Mouse (Mus musculus): ENCODE results near the gene Bud31.

The Bud31 gene

GRCm38 (mm10) chr5:145166536-145167305, 26.6 kb downstream of the Bud31 start, which contains the start of the genes Ptcd1 and Cpsf4:
Ptcd1 (minus strand) TSS chr5:145167108.
Cpsf4 (plus strand) TSS chr5:145167213.
- peak; percentile 40; the same call in 1 of the 2 replicates for TF ChIP-seq GATA4 (IDR thresholded peaks at IDR 0.05; ENCODE audit: insufficient replicate concordance, low read length)

DNA sequence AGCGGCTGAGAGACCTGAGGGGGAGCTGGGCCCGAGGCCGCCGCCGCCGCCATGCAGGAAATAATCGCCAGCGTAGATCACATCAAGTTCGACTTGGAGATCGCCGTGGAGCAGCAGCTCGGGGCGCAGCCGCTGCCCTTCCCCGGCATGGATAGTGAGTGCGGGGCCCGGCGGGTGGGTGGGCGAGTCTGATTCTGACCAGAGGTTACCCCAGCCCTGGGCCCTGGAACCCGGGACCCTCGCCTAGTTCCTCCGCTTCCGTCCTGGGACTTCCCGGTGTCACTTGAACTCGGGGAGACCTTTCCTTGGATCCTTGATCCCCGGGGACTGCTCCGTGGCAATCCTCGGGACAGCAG, 27.1 kb downstream of the Bud31 start:
- TF ChIP-seq GATA4 (IDR thresholded peaks at IDR 0.05; ENCODE audit: insufficient replicate concordance, low read length) = no peak

DNA sequence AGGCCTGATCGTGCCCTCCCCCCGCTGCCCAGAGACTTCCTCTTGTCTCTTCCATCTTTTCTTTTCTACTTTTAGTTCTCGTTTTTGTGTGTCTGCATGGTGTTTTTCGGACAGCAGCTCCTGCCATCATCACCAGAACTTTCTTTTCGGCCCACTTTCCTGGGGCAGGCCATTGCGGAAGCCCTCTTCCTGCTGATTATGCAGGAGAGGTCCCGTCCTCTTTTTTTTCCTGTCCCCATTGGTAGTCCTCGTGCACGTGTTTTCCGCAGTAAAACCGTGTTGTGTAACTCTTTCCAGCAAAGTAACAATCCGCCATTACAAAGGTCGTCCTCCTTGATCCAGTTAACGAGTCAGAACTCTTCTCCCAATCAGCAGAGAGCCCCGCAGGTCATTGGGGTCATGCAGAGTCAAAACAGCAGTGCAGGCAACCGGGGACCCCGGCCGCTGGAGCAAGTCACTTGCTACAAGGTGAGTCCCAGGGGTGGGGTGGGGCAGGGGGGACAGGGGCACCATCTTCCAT, 38.4 kb downstream of the Bud31 start:
- no peak for TF ChIP-seq GATA4 (IDR thresholded peaks at IDR 0.05; ENCODE audit: insufficient replicate concordance, low read length)

DNA sequence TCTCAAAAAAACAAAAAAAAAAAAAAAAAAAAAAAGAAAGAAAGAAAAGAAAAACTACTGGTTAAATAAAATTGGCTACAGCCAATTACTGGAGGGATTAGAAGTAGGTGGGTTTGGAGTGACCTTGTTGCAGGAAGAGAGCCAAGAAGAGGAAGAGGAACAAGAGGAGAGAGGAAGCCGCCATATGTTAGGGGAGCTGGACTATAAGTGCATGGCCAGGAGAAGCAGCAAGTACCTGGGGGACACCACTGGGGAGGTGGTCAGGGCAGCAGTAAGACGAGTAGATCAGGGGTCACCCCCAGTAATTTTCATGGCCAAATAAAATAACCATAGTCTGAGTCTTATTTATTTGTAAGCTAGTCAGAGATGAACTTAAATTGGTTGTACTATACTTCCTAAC, 45.1 kb downstream of the Bud31 start:
- no peak for TF ChIP-seq GATA4 (IDR thresholded peaks at IDR 0.05; ENCODE audit: insufficient replicate concordance, low read length)

GRCm38 (mm10) chr5:145189416-145189815, 49.3 kb downstream of the Bud31 start:
- TF ChIP-seq GATA4 (IDR thresholded peaks at IDR 0.05; ENCODE audit: insufficient replicate concordance, low read length) = no peak

DNA sequence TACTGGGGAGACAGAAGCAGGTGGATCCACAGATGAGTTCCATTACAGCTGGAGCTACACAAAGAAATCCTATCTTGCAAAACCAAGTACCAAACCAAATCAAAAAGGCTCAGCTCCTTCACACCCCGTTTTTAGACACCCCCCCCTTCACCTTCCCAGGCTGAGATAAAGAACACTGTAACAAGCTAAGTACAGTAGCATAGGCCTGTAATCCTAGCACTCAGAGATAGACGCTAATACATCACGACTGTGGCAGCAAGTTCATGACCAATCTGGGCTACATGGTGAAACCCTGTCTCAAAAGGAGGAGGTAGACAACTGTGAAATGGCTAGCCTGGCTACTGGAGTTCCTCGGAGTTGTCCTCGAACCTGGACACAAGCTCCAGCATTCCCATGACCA, 50.2 kb downstream of the Bud31 start:
- no peak for TF ChIP-seq GATA4 (IDR thresholded peaks at IDR 0.05; ENCODE audit: insufficient replicate concordance, low read length)

GRCm38 (mm10) chr5:145190875-145191798, 51.0 kb downstream of the Bud31 start:
- TF ChIP-seq GATA4 (IDR thresholded peaks at IDR 0.05; ENCODE audit: insufficient replicate concordance, low read length) = peak; percentile 31; the same call in 1 of the 2 replicates

- no peak for TF ChIP-seq GATA4 (IDR thresholded peaks at IDR 0.05; ENCODE audit: insufficient replicate concordance, low read length)
Observed at GRCm38 (mm10) chr5:145191962-145192361, 51.8 kb downstream of the Bud31 start, which contains the start of gene Atp5j2. Atp5j2 (minus strand) TSS chr5:145192062.
